Mouse (Mus musculus): ENCODE data around the gene Msh4.
A peak's percentile ranks its signal among the peaks of the same experiment; 100 is the strongest.
"Not testable (repeated sequence)": the region's sequence is repeated elsewhere in the genome, so short reads cannot be mapped to it uniquely, and the experiment has no call there.

Gene Msh4

GRCm38 (mm10) chr3:153849368-153850015, 56.4 kb downstream of the Msh4 start:
- peak; percentile 55 for DNase-seq (ENCODE audit: low read depth, low spot score)

- DNase-seq (ENCODE audit: low read depth, low spot score): no peak
Measured at GRCm38 (mm10) chr3:153847207-153847733, 58.7 kb downstream of the Msh4 start.

GRCm38 (mm10) chr3:153846109-153846508, 59.8 kb downstream of the Msh4 start:
- DNase-seq (ENCODE audit: low read depth, low spot score): no peak

- DNase-seq (ENCODE audit: low read depth, low spot score): no peak
Measured at GRCm38 (mm10) chr3:153845500-153845899, 60.4 kb downstream of the Msh4 start.

- DNase-seq (ENCODE audit: low read depth, low spot score): no peak
Measured at GRCm38 (mm10) chr3:153844757-153845156, 61.2 kb downstream of the Msh4 start.

- no peak for DNase-seq (ENCODE audit: low read depth, low spot score)
Measured at GRCm38 (mm10) chr3:153844030-153844429, 61.9 kb downstream of the Msh4 start, which contains the start of gene Asb17. Gene Asb17 (plus strand): TSS chr3:153844209.

GRCm38 (mm10) chr3:153837593-153837992, 68.3 kb downstream of the Msh4 start:
- no peak for DNase-seq (ENCODE audit: low read depth, low spot score)

- DNase-seq (ENCODE audit: low read depth, low spot score): no peak
Measured at GRCm38 (mm10) chr3:153836316-153836715, 69.6 kb downstream of the Msh4 start.

- DNase-seq (ENCODE audit: low read depth, low spot score): peak; percentile 76
Measured at GRCm38 (mm10) chr3:153835455-153836086, 70.4 kb downstream of the Msh4 start.

GRCm38 (mm10) chr3:153834071-153834470, 71.9 kb downstream of the Msh4 start:
- no peak for DNase-seq (ENCODE audit: low read depth, low spot score)

- DNase-seq (ENCODE audit: low read depth, low spot score): no peak
Measured at GRCm38 (mm10) chr3:153832654-153832945, 73.3 kb downstream of the Msh4 start.

GRCm38 (mm10) chr3:153831873-153832653, 73.9 kb downstream of the Msh4 start:
- no peak for DNase-seq (ENCODE audit: low read depth, low spot score)

GRCm38 (mm10) chr3:153831014-153831872, 74.7 kb downstream of the Msh4 start:
- DNase-seq (ENCODE audit: low read depth, low spot score): no peak

- DNase-seq (ENCODE audit: low read depth, low spot score): not testable (repeated sequence)
Measured at GRCm38 (mm10) chr3:153829788-153830187, 76.2 kb downstream of the Msh4 start.

- no peak for DNase-seq (ENCODE audit: low read depth, low spot score)
Measured at GRCm38 (mm10) chr3:153826616-153827015, 79.3 kb downstream of the Msh4 start.

GRCm38 (mm10) chr3:153825197-153825596, 80.7 kb downstream of the Msh4 start:
- DNase-seq (ENCODE audit: low read depth, low spot score): no peak

GRCm38 (mm10) chr3:153823671-153824515, 82.0 kb downstream of the Msh4 start:
- no peak for DNase-seq (ENCODE audit: low read depth, low spot score)

GRCm38 (mm10) chr3:153819438-153819837, 86.5 kb downstream of the Msh4 start:
- no peak for DNase-seq (ENCODE audit: low read depth, low spot score)

GRCm38 (mm10) chr3:153818723-153819122, 87.2 kb downstream of the Msh4 start:
- DNase-seq (ENCODE audit: low read depth, low spot score): no peak

GRCm38 (mm10) chr3:153817376-153817890, 88.5 kb downstream of the Msh4 start:
- DNase-seq (ENCODE audit: low read depth, low spot score): no peak

All from forelimb bud, embryonic 11.5 days (tissue).